Mouse (Mus musculus): ENCODE results near the gene Gpr15. TPM values are rescaled to one million over a fixed set of nuclear protein-coding genes. Genes with fewer than 3 reads are reported as not detected.
A peak's percentile ranks its signal among the peaks of the same experiment; 100 is the strongest.

Gene Gpr15
- polyA plus RNA-seq, 1 experiment: not detected

- H3K36me3 ChIP-seq (ENCODE audit: control insufficient read depth, insufficient read depth, low read length, poor library complexity, severe bottlenecking): peaks cover 20% of the 10 kb centered on the region
- H3K9me3 ChIP-seq (replicated peaks; ENCODE audit: control insufficient read depth, insufficient read depth, low read length, poor library complexity, severe bottlenecking): no peaks in the 10 kb centered on the region
- no peaks in the 10 kb centered on the region for H3K4me1 ChIP-seq (ENCODE audit: control insufficient read depth, insufficient read depth, low read length)
- H3K27me3 ChIP-seq (ENCODE audit: control insufficient read depth, insufficient read depth, low read length, poor library complexity, severe bottlenecking): no peaks in the 10 kb centered on the region
- no peak overlapping the region for H3K9ac ChIP-seq (ENCODE audit: low read depth, poor library complexity, severe bottlenecking)
- H3K4me3 ChIP-seq (ENCODE audit: low read depth, low read length): no peak overlapping the region
- TF ChIP-seq CTCF (IDR thresholded peaks at IDR 0.05; ENCODE audit: low read depth, low read length): no peak
- no peak for TF ChIP-seq EP300 (IDR thresholded peaks at IDR 0.05; ENCODE audit: insufficient read depth, low read depth, low read length)
- no peak overlapping the region for H3K27ac ChIP-seq (ENCODE audit: insufficient read depth, low read length)
Observed at GRCm38 (mm10) chr16:58677491-58677890, 41.4 kb downstream of the Gpr15 start.

GRCm38 (mm10) chr16:58676633-58677032 lies 42.2 kb downstream of the Gpr15 start:
- H3K9ac ChIP-seq (ENCODE audit: low read depth, poor library complexity, severe bottlenecking): no peak overlapping the region
- no peak overlapping the region for H3K27ac ChIP-seq (ENCODE audit: insufficient read depth, low read length)
- no peaks in the 10 kb centered on the region for H3K27me3 ChIP-seq (ENCODE audit: control insufficient read depth, insufficient read depth, low read length, poor library complexity, severe bottlenecking)
- H3K4me1 ChIP-seq (ENCODE audit: control insufficient read depth, insufficient read depth, low read length): no peaks in the 10 kb centered on the region
- no peaks in the 10 kb centered on the region for H3K9me3 ChIP-seq (replicated peaks; ENCODE audit: control insufficient read depth, insufficient read depth, low read length, poor library complexity, severe bottlenecking)
- no peak overlapping the region for H3K4me3 ChIP-seq (ENCODE audit: low read depth, low read length)
- H3K36me3 ChIP-seq (ENCODE audit: control insufficient read depth, insufficient read depth, low read length, poor library complexity, severe bottlenecking): peaks cover 22% of the 10 kb centered on the region
- no peak for TF ChIP-seq CTCF (IDR thresholded peaks at IDR 0.05; ENCODE audit: low read depth, low read length)
- no peak for TF ChIP-seq EP300 (IDR thresholded peaks at IDR 0.05; ENCODE audit: insufficient read depth, low read depth, low read length)
- no peak for TF ChIP-seq POLR2A (IDR thresholded peaks at IDR 0.05; ENCODE audit: insufficient read depth, low read length)

GRCm38 (mm10) chr16:58676156-58676555 lies 42.7 kb downstream of the Gpr15 start:
- TF ChIP-seq POLR2A (IDR thresholded peaks at IDR 0.05; ENCODE audit: insufficient read depth, low read length) (no peak), CTCF (IDR thresholded peaks at IDR 0.05; ENCODE audit: low read depth, low read length) (no peak), EP300 (IDR thresholded peaks at IDR 0.05; ENCODE audit: insufficient read depth, low read depth, low read length) (no peak)
- Histone ChIP-seq H3K9ac (ENCODE audit: low read depth, poor library complexity, severe bottlenecking) (no peak overlapping the region), H3K4me1 (ENCODE audit: control insufficient read depth, insufficient read depth, low read length) (no peaks in the 10 kb centered on the region), H3K9me3 (replicated peaks; ENCODE audit: control insufficient read depth, insufficient read depth, low read length, poor library complexity, severe bottlenecking) (no peaks in the 10 kb centered on the region), H3K4me3 (ENCODE audit: low read depth, low read length) (no peak overlapping the region), H3K27ac (ENCODE audit: insufficient read depth, low read length) (no peak overlapping the region), H3K27me3 (ENCODE audit: control insufficient read depth, insufficient read depth, low read length, poor library complexity, severe bottlenecking) (no peaks in the 10 kb centered on the region), H3K36me3 (ENCODE audit: control insufficient read depth, insufficient read depth, low read length, poor library complexity, severe bottlenecking) (peaks cover 22% of the 10 kb centered on the region)

GRCm38 (mm10) chr16:58675256-58675655 lies 43.6 kb downstream of the Gpr15 start:
- TF ChIP-seq POLR2A (IDR thresholded peaks at IDR 0.05; ENCODE audit: insufficient read depth, low read length): no peak
- no peak for TF ChIP-seq CTCF (IDR thresholded peaks at IDR 0.05; ENCODE audit: low read depth, low read length)
- TF ChIP-seq EP300 (IDR thresholded peaks at IDR 0.05; ENCODE audit: insufficient read depth, low read depth, low read length): no peak
- no peaks in the 10 kb centered on the region for H3K9me3 ChIP-seq (replicated peaks; ENCODE audit: control insufficient read depth, insufficient read depth, low read length, poor library complexity, severe bottlenecking)
- no peak overlapping the region for H3K27ac ChIP-seq (ENCODE audit: insufficient read depth, low read length)
- no peak overlapping the region for H3K9ac ChIP-seq (ENCODE audit: low read depth, poor library complexity, severe bottlenecking)
- H3K4me1 ChIP-seq (ENCODE audit: control insufficient read depth, insufficient read depth, low read length): no peaks in the 10 kb centered on the region
- H3K4me3 ChIP-seq (ENCODE audit: low read depth, low read length): peak overlapping the region; percentile 0; the same call in 1 of the 2 replicates
- H3K27me3 ChIP-seq (ENCODE audit: control insufficient read depth, insufficient read depth, low read length, poor library complexity, severe bottlenecking): no peaks in the 10 kb centered on the region
- H3K36me3 ChIP-seq (ENCODE audit: control insufficient read depth, insufficient read depth, low read length, poor library complexity, severe bottlenecking): peaks cover 21% of the 10 kb centered on the region

- Histone ChIP-seq H3K9ac (ENCODE audit: low read depth, poor library complexity, severe bottlenecking) (no peak overlapping the region), H3K4me3 (ENCODE audit: low read depth, low read length) (no peak overlapping the region), H3K4me1 (ENCODE audit: control insufficient read depth, insufficient read depth, low read length) (no peaks in the 10 kb centered on the region), H3K36me3 (ENCODE audit: control insufficient read depth, insufficient read depth, low read length, poor library complexity, severe bottlenecking) (peaks cover 21% of the 10 kb centered on the region), H3K27ac (ENCODE audit: insufficient read depth, low read length) (no peak overlapping the region), H3K9me3 (replicated peaks; ENCODE audit: control insufficient read depth, insufficient read depth, low read length, poor library complexity, severe bottlenecking) (no peaks in the 10 kb centered on the region), H3K27me3 (ENCODE audit: control insufficient read depth, insufficient read depth, low read length, poor library complexity, severe bottlenecking) (no peaks in the 10 kb centered on the region)
- TF ChIP-seq EP300 (IDR thresholded peaks at IDR 0.05; ENCODE audit: insufficient read depth, low read depth, low read length): no peak
- TF ChIP-seq CTCF (IDR thresholded peaks at IDR 0.05; ENCODE audit: low read depth, low read length): no peak
- TF ChIP-seq POLR2A (IDR thresholded peaks at IDR 0.05; ENCODE audit: insufficient read depth, low read length): no peak
Observed at GRCm38 (mm10) chr16:58673811-58674410, 45.0 kb downstream of the Gpr15 start.

- Histone ChIP-seq H3K27ac (ENCODE audit: insufficient read depth, low read length) (no peak overlapping the region), H3K9me3 (replicated peaks; ENCODE audit: control insufficient read depth, insufficient read depth, low read length, poor library complexity, severe bottlenecking) (no peaks in the 10 kb centered on the region), H3K4me1 (ENCODE audit: control insufficient read depth, insufficient read depth, low read length) (no peaks in the 10 kb centered on the region), H3K9ac (ENCODE audit: low read depth, poor library complexity, severe bottlenecking) (no peak overlapping the region), H3K36me3 (ENCODE audit: control insufficient read depth, insufficient read depth, low read length, poor library complexity, severe bottlenecking) (peaks cover 17% of the 10 kb centered on the region), H3K27me3 (ENCODE audit: control insufficient read depth, insufficient read depth, low read length, poor library complexity, severe bottlenecking) (no peaks in the 10 kb centered on the region), H3K4me3 (ENCODE audit: low read depth, low read length) (no peak overlapping the region)
- TF ChIP-seq POLR2A (IDR thresholded peaks at IDR 0.05; ENCODE audit: insufficient read depth, low read length): no peak
- TF ChIP-seq CTCF (IDR thresholded peaks at IDR 0.05; ENCODE audit: low read depth, low read length): no peak
- TF ChIP-seq EP300 (IDR thresholded peaks at IDR 0.05; ENCODE audit: insufficient read depth, low read depth, low read length): no peak
Observed at GRCm38 (mm10) chr16:58672396-58672795, 46.5 kb downstream of the Gpr15 start.

All from ES-Bruce4 (cell line).